Mouse (Mus musculus) hindlimb bud, embryonic 11.5 days (tissue): Measurements from ENCODE around the gene Cpne5.
"Not testable (repeated sequence)": the region's sequence is repeated elsewhere in the genome, so short reads cannot be mapped to it uniquely, and the experiment has no call there.

Experiments
- DNase-seq: peaks from one replicate; pipeline ENCODE4 v3.0.0-alpha.2; 2012; ENCODE audit warnings: low read depth, low spot score; ENCODE audit errors: extremely low spot score

Gene Cpne5

GRCm38 (mm10) chr17:29147273-29147672 lies 90.7 kb downstream of the Cpne5 start:
- no peak for DNase-seq

- no peak for DNase-seq
Observed at GRCm38 (mm10) chr17:29145101-29145500, 92.9 kb downstream of the Cpne5 start.

- no peak for DNase-seq
Observed at GRCm38 (mm10) chr17:29143266-29143665, 94.7 kb downstream of the Cpne5 start.

GRCm38 (mm10) chr17:29141577-29141976 lies 96.4 kb downstream of the Cpne5 start:
- DNase-seq = no peak

- no peak for DNase-seq
Observed at GRCm38 (mm10) chr17:29137906-29138305, 100.1 kb downstream of the Cpne5 start.

GRCm38 (mm10) chr17:29136236-29136635 lies 101.7 kb downstream of the Cpne5 start:
- DNase-seq = no peak

GRCm38 (mm10) chr17:29135066-29135465 lies 102.9 kb downstream of the Cpne5 start:
- no peak for DNase-seq

- no peak for DNase-seq
Observed at GRCm38 (mm10) chr17:29129341-29129740, 108.6 kb downstream of the Cpne5 start.

GRCm38 (mm10) chr17:29126561-29126960 lies 111.4 kb downstream of the Cpne5 start:
- no peak for DNase-seq

GRCm38 (mm10) chr17:29123578-29124174 lies 114.3 kb downstream of the Cpne5 start:
- DNase-seq = no peak

- no peak for DNase-seq
Observed at GRCm38 (mm10) chr17:29122817-29123216, 115.2 kb downstream of the Cpne5 start.

GRCm38 (mm10) chr17:29120666-29121065 lies 117.3 kb downstream of the Cpne5 start:
- DNase-seq = no peak

- no peak for DNase-seq
Observed at GRCm38 (mm10) chr17:29118057-29118456, 119.9 kb downstream of the Cpne5 start.

- DNase-seq = no peak
Observed at GRCm38 (mm10) chr17:29117006-29117648, 120.8 kb downstream of the Cpne5 start.

- no peak for DNase-seq
Observed at GRCm38 (mm10) chr17:29116023-29116422, 121.9 kb downstream of the Cpne5 start.

GRCm38 (mm10) chr17:29113591-29114352 lies 124.2 kb downstream of the Cpne5 start, which contains the start of gene Rab44:
Gene Rab44, plus strand, starts transcription at chr17:29114145.
- DNase-seq = no peak

GRCm38 (mm10) chr17:29111332-29111731 lies 126.6 kb downstream of the Cpne5 start:
- DNase-seq = no peak

GRCm38 (mm10) chr17:29110356-29110755 lies 127.6 kb downstream of the Cpne5 start:
- not testable (repeated sequence) for DNase-seq
